Mouse (Mus musculus): Measurements from ENCODE around the gene Tada3. TPM values are rescaled to one million over a fixed set of nuclear protein-coding genes. Genes with fewer than 3 reads are reported as not detected.

Tada3 gene
- total and polyA plus RNA-seq, 3 experiments = 25.0 to 62.2 TPM; not detected in 1

DNA sequence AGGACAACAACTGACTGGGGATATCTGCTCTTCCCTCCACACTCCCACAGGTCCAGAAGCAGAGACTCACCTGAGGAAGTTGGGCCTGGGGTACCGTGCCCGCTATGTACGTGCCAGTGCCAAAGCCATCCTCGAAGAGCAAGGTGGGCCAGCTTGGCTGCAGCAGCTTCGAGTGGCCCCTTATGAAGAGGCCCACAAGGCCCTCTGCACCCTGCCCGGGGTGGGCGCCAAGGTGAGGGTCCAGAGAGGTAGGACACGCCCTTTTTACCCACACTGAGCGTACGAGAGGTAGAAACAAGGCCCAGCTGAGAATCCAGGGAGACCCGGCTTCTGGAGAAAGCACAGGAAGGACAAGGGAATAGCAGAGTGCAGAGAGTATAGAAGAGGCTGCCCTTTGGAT lies 46.0 kb downstream of the Tada3 start:
- no peak for DNase-seq (ENCODE audit: low read depth, low spot score)
- no peak for TF ChIP-seq POLR2A (IDR thresholded peaks at IDR 0.05; ENCODE audit: control insufficient read depth in 1 of 2, insufficient read depth in 1 of 2, low read depth in 1 of 2, low read length in 2 of 2, poor library complexity in 1 of 2)
- TF ChIP-seq BHLHE40 (IDR thresholded peaks at IDR 0.05; ENCODE audit: borderline replicate concordance, low read depth, low read length) = no peak
- TF ChIP-seq SIN3A (IDR thresholded peaks at IDR 0.05; ENCODE audit: low read length) = no peak
- TF ChIP-seq ELF1 (IDR thresholded peaks at IDR 0.05; ENCODE audit: low read depth, low read length) = no peak
- TF ChIP-seq NRF1 (IDR thresholded peaks at IDR 0.05; ENCODE audit: insufficient read depth, low read depth, low read length, poor library complexity, severe bottlenecking) = no peak
- no peak for TF ChIP-seq ZMIZ1 (IDR thresholded peaks at IDR 0.05; ENCODE audit: low read depth, low read length)
- TF ChIP-seq GABPA (IDR thresholded peaks at IDR 0.05; ENCODE audit: low read depth, low read length) = no peak
- no peak for TF ChIP-seq ZNF384 (IDR thresholded peaks at IDR 0.05; ENCODE audit: low read depth, low read length)
- TF ChIP-seq HCFC1 (IDR thresholded peaks at IDR 0.05; ENCODE audit: low read depth, low read length) = no peak
- no peak for TF ChIP-seq E2F4 (IDR thresholded peaks at IDR 0.05; ENCODE audit: borderline replicate concordance, low read depth, low read length)
- no peak for TF ChIP-seq ZKSCAN1 (IDR thresholded peaks at IDR 0.05; ENCODE audit: low read depth, low read length)
- no peak for TF ChIP-seq CTCF (IDR thresholded peaks at IDR 0.05 in 2 of 3, conservative IDR thresholded peaks at IDR 0.05 in 1 of 3; ENCODE audit: control insufficient read depth in 1 of 3, insufficient read depth in 1 of 3, low read depth in 2 of 3, low read length in 3 of 3, poor library complexity in 1 of 3, severe bottlenecking in 1 of 3)
- no peak for TF ChIP-seq TCF12 (IDR thresholded peaks at IDR 0.05; ENCODE audit: low read depth, low read length)
- TF ChIP-seq KAT2A (conservative IDR thresholded peaks at IDR 0.05; ENCODE audit: low read depth, low read length) = no peak
- TF ChIP-seq CHD2 (IDR thresholded peaks at IDR 0.05; ENCODE audit: low read length) = no peak
- TF ChIP-seq MEF2A (IDR thresholded peaks at IDR 0.05; ENCODE audit: extremely low read depth, insufficient replicate concordance, low read depth, low read length, poor library complexity, severe bottlenecking) = no peak
- TF ChIP-seq RAD21 (IDR thresholded peaks at IDR 0.05; ENCODE audit: low read depth, low read length) = no peak
- Histone ChIP-seq H3K4me1 (ENCODE audit: control insufficient read depth in 1 of 2, insufficient read depth in 2 of 2, low read length in 2 of 2) (peaks cover 9 to 19% of the 10 kb centered on the region in 2 experiments), H3K36me3 (ENCODE audit: control insufficient read depth in 1 of 2, insufficient read depth in 2 of 2, low read length in 2 of 2) (peaks cover 0 to 24% of the 10 kb centered on the region in 2 experiments; a peak in 2 of 4 replicates), H3K9ac (ENCODE audit: control insufficient read depth, low read depth, low read length, poor library complexity, severe bottlenecking) (no peak overlapping the region), H3K9me3 (replicated peaks; ENCODE audit: insufficient read depth, low read length) (no peaks in the 10 kb centered on the region), H3K4me3 (ENCODE audit: control insufficient read depth in 1 of 2, insufficient read depth in 1 of 2, low read depth in 2 of 2, low read length in 2 of 2) (no peak overlapping the region), H3K27ac (ENCODE audit: control insufficient read depth, low read depth, low read length) (no peak overlapping the region), H3K79me2 (ENCODE audit: control insufficient read depth, insufficient read depth, low read length, poor library complexity) (no peaks in the 10 kb centered on the region), H3K27me3 (ENCODE audit: control insufficient read depth in 1 of 2, insufficient read depth in 2 of 2, low read length in 2 of 2) (no peaks in the 10 kb centered on the region)

DNA sequence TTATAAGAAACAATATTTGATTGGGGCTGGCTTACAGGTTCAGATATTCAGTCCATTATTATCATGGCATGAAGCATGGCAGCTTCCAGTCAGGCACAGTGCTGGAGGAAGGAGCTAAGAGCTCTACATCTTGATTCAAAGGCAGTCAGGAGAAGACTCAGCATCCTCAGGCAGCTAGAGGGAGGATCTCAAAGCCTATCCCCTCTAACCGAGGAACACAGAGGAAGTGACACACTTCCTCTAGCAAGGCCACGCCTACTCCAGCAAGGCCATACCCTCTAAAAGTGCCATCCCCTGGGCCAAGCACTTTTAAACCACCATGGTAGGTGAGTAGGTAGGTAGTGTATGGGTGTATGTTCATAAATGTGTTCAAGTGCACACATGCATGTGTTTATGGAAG lies 47.1 kb downstream of the Tada3 start:
- peaks cover 9 to 23% of the 10 kb centered on the region in 2 experiments for H3K4me1 ChIP-seq (ENCODE audit: control insufficient read depth in 1 of 2, insufficient read depth in 2 of 2, low read length in 2 of 2)
- no peaks in the 10 kb centered on the region for H3K9me3 ChIP-seq (replicated peaks; ENCODE audit: insufficient read depth, low read length)

More for the DNA sequence above, 47.1 kb downstream of the Tada3 start:
- Histone ChIP-seq H3K36me3 (ENCODE audit: control insufficient read depth in 1 of 2, insufficient read depth in 2 of 2, low read length in 2 of 2) (peaks cover 0 to 24% of the 10 kb centered on the region in 2 experiments; a peak in 2 of 4 replicates), H3K4me3 (ENCODE audit: control insufficient read depth in 1 of 2, insufficient read depth in 1 of 2, low read depth in 2 of 2, low read length in 2 of 2) (no peak overlapping the region; a peak in 1 of 4 replicates), H3K79me2 (ENCODE audit: control insufficient read depth, insufficient read depth, low read length, poor library complexity) (no peaks in the 10 kb centered on the region), H3K9ac (ENCODE audit: control insufficient read depth, low read depth, low read length, poor library complexity, severe bottlenecking) (no peak overlapping the region), H3K27me3 (ENCODE audit: control insufficient read depth in 1 of 2, insufficient read depth in 2 of 2, low read length in 2 of 2) (no peaks in the 10 kb centered on the region), H3K27ac (ENCODE audit: control insufficient read depth, low read depth, low read length) (peak overlapping the region; percentile 47)
- TF ChIP-seq UBTF (IDR thresholded peaks at IDR 0.05; ENCODE audit: borderline replicate concordance, insufficient read depth, low read depth, low read length) (no peak), POLR2A (IDR thresholded peaks at IDR 0.05; ENCODE audit: control insufficient read depth in 1 of 2, insufficient read depth in 1 of 2, low read depth in 1 of 2, low read length in 2 of 2, poor library complexity in 1 of 2) (peak in 1 of 2 experiments; percentile 73; a peak in 2 of 4 replicates), NELFE (IDR thresholded peaks at IDR 0.05; ENCODE audit: low read depth, low read length) (peak; percentile 44; the same call in 1 of the 2 replicates), USF1 (IDR thresholded peaks at IDR 0.05; ENCODE audit: low read depth, low read length) (no peak), MYC (IDR thresholded peaks at IDR 0.05; ENCODE audit: low read depth, low read length) (no peak), GATA1 (IDR thresholded peaks at IDR 0.05; ENCODE audit: low read depth, low read length) (no peak), ZMIZ1 (IDR thresholded peaks at IDR 0.05; ENCODE audit: low read depth, low read length) (no peak), NRF1 (IDR thresholded peaks at IDR 0.05; ENCODE audit: insufficient read depth, low read depth, low read length, poor library complexity, severe bottlenecking) (no peak), TBP (IDR thresholded peaks at IDR 0.05; ENCODE audit: low read depth, low read length) (peak; percentile 84), HCFC1 (IDR thresholded peaks at IDR 0.05; ENCODE audit: low read depth, low read length) (peak; percentile 52)
- DNase-seq (ENCODE audit: low read depth, low spot score) = peak; percentile 88
